In the genomic region with DNA sequence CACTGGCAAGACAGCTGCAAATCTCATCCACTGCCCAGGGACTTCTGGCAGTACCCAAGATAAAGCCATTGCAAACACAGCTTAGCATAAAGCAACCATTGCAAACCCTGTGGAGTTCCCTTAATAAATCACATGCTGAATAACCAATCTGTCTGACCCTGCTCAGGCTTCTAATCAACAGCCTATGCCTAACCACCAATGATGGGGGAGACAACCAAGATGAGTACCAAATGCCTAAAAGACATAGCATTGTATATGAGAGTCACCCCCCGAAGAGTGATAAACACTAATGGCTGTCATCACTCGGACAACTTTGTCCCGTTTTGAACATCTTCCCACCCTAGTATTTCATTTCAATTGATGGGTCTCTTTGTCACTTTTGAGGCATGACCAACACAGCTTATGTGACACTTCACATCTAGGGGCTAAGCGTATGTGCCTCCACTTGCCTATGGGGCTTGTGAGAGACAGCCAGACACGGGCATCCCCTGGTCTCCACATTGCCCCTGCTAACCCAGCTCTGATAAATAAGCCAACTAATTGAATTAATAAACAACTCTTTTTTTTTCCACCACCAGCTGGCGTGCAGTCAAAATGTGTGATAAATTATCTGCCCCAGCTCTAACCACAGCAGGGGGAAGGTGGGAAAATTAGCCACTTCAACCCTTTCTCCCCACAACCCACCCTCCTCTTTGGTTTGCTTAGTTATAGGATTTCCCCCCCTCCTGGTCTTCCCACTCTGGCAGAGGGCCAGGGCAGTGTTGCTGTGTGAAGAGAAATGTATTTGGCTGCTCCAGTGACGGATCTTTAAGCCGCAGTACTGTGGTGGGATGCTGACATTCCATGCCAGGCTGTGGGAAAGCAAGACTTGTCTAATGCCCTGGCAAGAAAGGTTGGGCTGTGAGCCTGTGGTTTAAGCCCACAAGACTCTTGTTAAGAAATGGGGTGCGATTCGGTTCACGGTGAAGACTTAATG, we compare ENCODE assay signal across 11 mouse cellular contexts.
DNase-seq lines count a peak whose midpoint lies in the region; ATAC-seq lines count a peak whose summit lies in the region.
"Had no signal": no experiment of that assay in that cellular context is flagged by ENCODE, and none has a peak within 500 bp of the region (broad histone marks: within the 10 kb centered on the region; RNA-seq: fewer than 3 reads in every experiment).

No protein-coding gene starts in this region.

- H3K4me3 ChIP-seq in hindbrain, embryonic 16.5 days (ENCODE audit: low read length) = no peak overlapping the region

- no peaks in the 10 kb centered on the region for H3K27me3 ChIP-seq in hindbrain, embryonic 16.5 days (replicated peaks; ENCODE audit: control insufficient read depth, insufficient read depth, low read length)

- H3K4me1 ChIP-seq in hindbrain, embryonic 16.5 days (ENCODE audit: control insufficient read depth, insufficient read depth, low read depth, low read length) = peaks cover 6% of the 10 kb centered on the region; the same call in 1 of the 2 replicates

- DNase-seq in heart, postnatal 4 days = peak; percentile 24
- no peak for DNase-seq in heart, postnatal 14 days
- DNase-seq in right cerebral cortex, postnatal 4 days = peak; percentile 44
- no peak for DNase-seq in right cerebral cortex, postnatal 36 days (ENCODE audit: low spot score in 2 of 2)
- DNase-seq in layer of hippocampus, adult 18-20 months (ENCODE audit: low spot score in 2 of 2) = no peak
- DNase-seq in ovary, adult 18-20 months (ENCODE audit: low spot score) = no peak
- no peak for DNase-seq in urinary bladder, postnatal 4 days (ENCODE audit: low spot score in 2 of 2)
- DNase-seq: B cell, adult 2 months; gastrocnemius, postnatal 14 days had no signal

- no peak overlapping the region for H3K9ac ChIP-seq in hindbrain, embryonic 16.5 days (ENCODE audit: low read depth, low read length)

- H3K27ac ChIP-seq in hindbrain, embryonic 16.5 days (ENCODE audit: low read depth, low read length) = no peak overlapping the region
- H3K27ac ChIP-seq: macrophage had no signal

- intact Hi-C loops in heart, postnatal 14 days (cut with DNase I) = no loop called here

- no peaks in the 10 kb centered on the region for H3K9me3 ChIP-seq in hindbrain, embryonic 16.5 days (ENCODE audit: control insufficient read depth, low read length)

- H3K36me3 ChIP-seq in hindbrain, embryonic 16.5 days (ENCODE audit: control insufficient read depth, insufficient read depth, low read length) = no peaks in the 10 kb centered on the region

- ATAC-seq in hindbrain, embryonic 16.5 days = peak; percentile 74; the same call in 1 of the 2 replicates

- no peak overlapping the region for H3K4me2 ChIP-seq in hindbrain, embryonic 16.5 days (ENCODE audit: low read length)

- WGBS in hindbrain, embryonic 16.5 days = 47% methylated on average over 11 of the region's 11 CpGs

Comparison
In these comparisons a context has a peak if more than half of its experiments do, and no peak if none do; other contexts are left out.
1. DNase-seq: peak in heart, postnatal 4 days (single experiment) and right cerebral cortex, postnatal 4 days (single experiment); none in heart, postnatal 14 days (0 of 2), right cerebral cortex, postnatal 36 days (0 of 2), layer of hippocampus, adult 18-20 months (0 of 2), ovary, adult 18-20 months (single experiment) and urinary bladder, postnatal 4 days (0 of 2).